Mouse (Mus musculus) liver, adult 2 months (tissue): ENCODE measurements around the gene Fxr1. TPM values are rescaled to one million over a fixed set of nuclear protein-coding genes. Genes with fewer than 3 reads are reported as not detected.

Experiments used
- DNase-seq: peaks from one replicate; pipeline ENCODE4 v3.0.0-alpha.2; 2011; ENCODE audit warnings: low read depth, low spot score; ENCODE audit errors: extremely low read depth
- H3K27ac ChIP-seq: fragments of 200-500 bp; replicated peaks from 2 replicates; pipeline ENCODE4 v1.5.1; 2012; ENCODE audit warnings: low read depth, mild to moderate bottlenecking, control low read depth, inconsistent platforms, low read length; ENCODE audit not compliant: insufficient read depth
- H3K27me3 ChIP-seq: fragments of 200-500 bp; 2 replicates; pipeline ENCODE4 v1.6.1; 2012; ENCODE audit warnings: mild to moderate bottlenecking, moderate library complexity, low read length, inconsistent platforms; ENCODE audit not compliant: control insufficient read depth, insufficient read depth
- H3K36me3 ChIP-seq: fragments of 200-500 bp; 2 replicates; pipeline ENCODE4 v1.6.1; 2012; ENCODE audit warnings: low read length, inconsistent platforms; ENCODE audit not compliant: control insufficient read depth, insufficient read depth
- H3K4me1 ChIP-seq: fragments of 200-500 bp; 2 replicates; pipeline ENCODE4 v1.6.1; 2011; ENCODE audit warnings: low read length; ENCODE audit not compliant: control insufficient read depth, insufficient read depth
- H3K4me3 ChIP-seq: fragments of 200-500 bp; 2 replicates; pipeline ENCODE4 v1.5.1; 2011; ENCODE audit warnings: low read depth, mild to moderate bottlenecking, control low read depth, low read length, moderate library complexity; ENCODE audit not compliant: insufficient read depth
- H3K79me2 ChIP-seq: fragments of 200-500 bp; 2 replicates; pipeline ENCODE4 v1.6.1; 2012; ENCODE audit warnings: inconsistent platforms, mild to moderate bottlenecking, low read length, moderate library complexity; ENCODE audit not compliant: control insufficient read depth, insufficient read depth
- H3K9ac ChIP-seq: fragments of 200-500 bp; 2 replicates; pipeline ENCODE4 v1.6.1; 2012; ENCODE audit warnings: low read depth, mild to moderate bottlenecking, control low read depth, inconsistent platforms, low read length
- CTCF ChIP-seq: fragments of 200-500 bp; IDR thresholded peaks from 2 replicates; pipeline ENCODE4 v1.5.1; 2011; ENCODE audit warnings: low read depth, low read length, control low read depth
- POLR2A ChIP-seq: fragments of 200-500 bp; IDR thresholded peaks from 2 replicates; pipeline ENCODE4 v1.6.1; 2011; ENCODE audit warnings: low read length, control low read depth; ENCODE audit not compliant: insufficient read depth; ENCODE audit errors: extremely low read depth
- WGBS: fragments of 180-500 bp; shearing (Covaris S2); methylation state at CpG from one replicate; pipeline ENCODE4 v1.1.7; 2018; 5-methylcytosine and 5-hydroxymethylcytosine counted together
- polyA plus RNA-seq: library from polyadenylated mRNA; depleted of rRNA; stranded (reverse); fragments of >200 nt; gene quantifications from 2 replicates; pipeline ENCODE4 v1.2.3, GENCODE M21; 2012
- total RNA-seq: library from RNA; depleted of rRNA; stranded (reverse); fragments of >200 nt; gene quantifications from 2 replicates; pipeline ENCODE4 v1.2.3, GENCODE M21; 2014

Gene Fxr1
- total and polyA plus RNA-seq, 2 experiments = 7.6 to 60.1 TPM

GRCm38 (mm10) chr3:34007611-34008010, 12.1 kb upstream of the Fxr1 start:
- H3K27me3 ChIP-seq = no peaks in the 10 kb centered on the region
- TF ChIP-seq CTCF (no peak), POLR2A (no peak)
- no peak overlapping the region for H3K4me3 ChIP-seq
- 83% methylated on average over 4 of the region's 4 CpGs for WGBS
- H3K9ac ChIP-seq = no peak overlapping the region
- no peaks in the 10 kb centered on the region for H3K4me1 ChIP-seq
- no peak for DNase-seq
- H3K27ac ChIP-seq = no peak overlapping the region
- no peaks in the 10 kb centered on the region for H3K36me3 ChIP-seq
- H3K79me2 ChIP-seq = no peaks in the 10 kb centered on the region

GRCm38 (mm10) chr3:34008191-34008590, 11.6 kb upstream of the Fxr1 start:
- no peak for DNase-seq
- no peak for TF ChIP-seq CTCF
- no peak for TF ChIP-seq POLR2A
- H3K79me2 ChIP-seq = no peaks in the 10 kb centered on the region

GRCm38 (mm10) chr3:34020382-34021258, 877 bp downstream of the Fxr1 start:
- Histone ChIP-seq H3K79me2 (peaks cover 20% of the 10 kb centered on the region), H3K4me3 (peak overlapping the region; percentile 93), H3K9ac (peak overlapping the region; percentile 96), H3K27me3 (no peaks in the 10 kb centered on the region), H3K4me1 (peaks cover 13% of the 10 kb centered on the region), H3K27ac (peak overlapping the region; percentile 79), H3K36me3 (no peaks in the 10 kb centered on the region)
- DNase-seq = no peak
- TF ChIP-seq POLR2A (no peak), CTCF (no peak)
- WGBS = under 1% methylated on average over 41 of the region's 70 CpGs

More at GRCm38 (mm10) chr3:34008191-34008590, 11.6 kb upstream of the Fxr1 start:
- Histone ChIP-seq H3K27ac (no peak overlapping the region), H3K4me1 (no peaks in the 10 kb centered on the region), H3K9ac (no peak overlapping the region), H3K36me3 (no peaks in the 10 kb centered on the region), H3K4me3 (no peak overlapping the region), H3K27me3 (no peaks in the 10 kb centered on the region)
- WGBS = 75% methylated on average over 6 of the region's 6 CpGs

- peak overlapping the region; percentile 33; the same call in 1 of the 2 replicates for H3K4me3 ChIP-seq
- TF ChIP-seq POLR2A (no peak), CTCF (no peak)
- H3K36me3 ChIP-seq = no peaks in the 10 kb centered on the region
- H3K27me3 ChIP-seq = no peaks in the 10 kb centered on the region
- H3K79me2 ChIP-seq = peaks cover 20% of the 10 kb centered on the region
- DNase-seq = no peak
- WGBS = 41% methylated on average over 4 of the region's 4 CpGs
- peaks cover 15% of the 10 kb centered on the region for H3K4me1 ChIP-seq
- H3K27ac ChIP-seq = no peak overlapping the region
- no peak overlapping the region for H3K9ac ChIP-seq
These were observed 1.6 kb downstream of the Fxr1 start for GRCm38 (mm10) chr3:34021259-34021828.

GRCm38 (mm10) chr3:34028935-34029334, 9.2 kb downstream of the Fxr1 start:
- H3K36me3 ChIP-seq = no peaks in the 10 kb centered on the region; the same call in 1 of the 2 replicates
- no peak overlapping the region for H3K27ac ChIP-seq
- DNase-seq = no peak
- TF ChIP-seq CTCF (no peak), POLR2A (no peak)
- no peaks in the 10 kb centered on the region for H3K27me3 ChIP-seq
- H3K9ac ChIP-seq = no peak overlapping the region
- H3K4me1 ChIP-seq = peaks cover 10% of the 10 kb centered on the region
- peaks cover 21% of the 10 kb centered on the region for H3K79me2 ChIP-seq
- no peak overlapping the region for H3K4me3 ChIP-seq

GRCm38 (mm10) chr3:34030601-34031000, 10.9 kb downstream of the Fxr1 start:
- H3K4me1 ChIP-seq = peaks cover 9% of the 10 kb centered on the region
- 75% methylated on average over 3 of the region's 3 CpGs for WGBS
- DNase-seq = no peak

More at GRCm38 (mm10) chr3:34030601-34031000, 10.9 kb downstream of the Fxr1 start:
- Histone ChIP-seq H3K4me3 (no peak overlapping the region), H3K9ac (no peak overlapping the region), H3K27me3 (no peaks in the 10 kb centered on the region), H3K36me3 (no peaks in the 10 kb centered on the region; the same call in 1 of the 2 replicates), H3K79me2 (peaks cover 11% of the 10 kb centered on the region; the same call in 1 of the 2 replicates), H3K27ac (no peak overlapping the region)
- TF ChIP-seq CTCF = no peak
- TF ChIP-seq POLR2A = no peak
